Mouse (Mus musculus): ENCODE measurements around the gene Opn1sw.

GRCm38 (mm10) chr6:29351613-29352012 is 36.7 kb downstream of the Opn1sw start:
- TF ChIP-seq CTCF (IDR thresholded peaks at IDR 0.05; ENCODE audit: low read depth, low read length) (no peak), EP300 (IDR thresholded peaks at IDR 0.05; ENCODE audit: insufficient read depth, low read depth, low read length) (no peak)
